Comparison of ENCODE assay signal across 30 mouse cellular contexts in genomic region chr8:13305884-13306283, GRCm38 (mm10). TPM values are rescaled to one million over a fixed set of nuclear protein-coding genes. Genes with fewer than 3 reads are reported as not detected.
DNase-seq lines count a peak whose midpoint lies in the region; TF ChIP-seq lines count a peak whose summit lies in the region.
"Had no signal": no experiment of that assay in that cellular context is flagged by ENCODE, and none has a peak within 500 bp of the region (broad histone marks: within the 10 kb centered on the region; RNA-seq: fewer than 3 reads in every experiment).

No protein-coding gene starts in this region.

- H3K4me1 ChIP-seq in liver, adult 2 months (ENCODE audit: control insufficient read depth, insufficient read depth, low read length): no peaks in the 10 kb centered on the region
- peaks cover 2% of the 10 kb centered on the region for H3K4me1 ChIP-seq in testis, adult 2 months (ENCODE audit: control insufficient read depth, insufficient read depth, low read length)
- H3K4me1 ChIP-seq: embryonic facial prominence, embryonic 13.5 days; forebrain, embryonic 10.5 days; heart, embryonic 12.5 days; limb, embryonic 13.5 days; neural tube, embryonic 12.5 days had no signal

- WGBS in liver, adult 2 months: 97% methylated on average over 4 of the region's 4 CpGs

- intact Hi-C loops in left cerebral cortex, postnatal 10 days (cut with DNase I): no loop called here

- H3K36me3 ChIP-seq in liver, adult 2 months (ENCODE audit: control insufficient read depth, insufficient read depth, low read length): no peaks in the 10 kb centered on the region; the same call in 1 of the 2 replicates
- H3K36me3 ChIP-seq in testis, adult 2 months (ENCODE audit: control insufficient read depth, insufficient read depth, low read length): no peaks in the 10 kb centered on the region; the same call in 1 of the 2 replicates

- peak; percentile 4; the same call in 1 of the 2 replicates for TF ChIP-seq CTCF in liver, adult 2 months (IDR thresholded peaks at IDR 0.05; ENCODE audit: low read depth, low read length)
- peak; percentile 25; the same call in 1 of the 2 replicates for TF ChIP-seq CTCF in testis, adult 2 months (IDR thresholded peaks at IDR 0.05; ENCODE audit: control insufficient read depth, insufficient read depth, insufficient replicate concordance, low read depth, low read length)

- no peak overlapping the region for H3K9ac ChIP-seq in liver, adult 2 months (ENCODE audit: low read depth, low read length)
- H3K9ac ChIP-seq: embryonic facial prominence, embryonic 13.5 days; forebrain, postnatal 0 days; heart, embryonic 12.5 days; hindbrain, embryonic 14.5 days; limb, embryonic 13.5 days; neural tube, embryonic 12.5 days had no signal

- H3K27ac ChIP-seq in liver, adult 2 months (replicated peaks; ENCODE audit: insufficient read depth, low read depth, low read length): no peak overlapping the region
- no peak overlapping the region for H3K27ac ChIP-seq in testis, adult 2 months (ENCODE audit: control insufficient read depth, insufficient read depth, low read depth, low read length)
- H3K27ac ChIP-seq: embryonic facial prominence, embryonic 13.5 days; forebrain, embryonic 10.5 days; heart, adult 2 months; hindbrain, embryonic 14.5 days; limb, embryonic 13.5 days; neural tube, embryonic 12.5 days had no signal

- H3K4me3 ChIP-seq in liver, adult 2 months (ENCODE audit: insufficient read depth, low read depth, low read length): no peak overlapping the region
- H3K4me3 ChIP-seq in testis, adult 2 months (ENCODE audit: control insufficient read depth, low read depth, low read length): no peak overlapping the region
- H3K4me3 ChIP-seq: embryonic facial prominence, embryonic 13.5 days; forebrain, embryonic 10.5 days; heart, adult 2 months; heart, embryonic 12.5 days; limb, embryonic 13.5 days; myocyte; neural tube, embryonic 12.5 days had no signal

- DNase-seq in liver, adult 2 months (ENCODE audit: extremely low read depth, low read depth, low spot score): no peak
- DNase-seq in liver (no peak), R1 (ENCODE audit: low read depth, low spot score) (peak; percentile 76)
- DNase-seq in testis, postnatal 14 days (ENCODE audit: low spot score): no peak
- DNase-seq in kidney, postnatal 36 days: no peak
- no peak for DNase-seq in left cerebral cortex, postnatal 10 days (ENCODE audit: extremely low spot score in 1 of 2, low spot score in 2 of 2)
- DNase-seq: adrenal gland, adult 8-10 months; B cell, adult 2 months; cerebellum, adult 11 months; cerebellum, adult 9-11 months; forebrain, postnatal 0 days; heart, adult 2 months; heart, postnatal 4 days; kidney, adult 2 months; kidney, postnatal 4 days; lung, adult 2 months; lung, postnatal 14 days; midbrain, embryonic 14.5 days; spleen, adult 18-20 months; thymus, postnatal 4 days had no signal

- TF ChIP-seq POLR2A in liver, adult 2 months (IDR thresholded peaks at IDR 0.05; ENCODE audit: extremely low read depth, insufficient read depth, low read length): no peak
- TF ChIP-seq POLR2A in testis, adult 2 months (IDR thresholded peaks at IDR 0.05; ENCODE audit: control insufficient read depth, low read depth, low read length): no peak

- H3K27me3 ChIP-seq in liver, adult 2 months (ENCODE audit: control insufficient read depth, insufficient read depth, low read length): no peaks in the 10 kb centered on the region
- H3K27me3 ChIP-seq in testis, adult 2 months (ENCODE audit: control insufficient read depth, insufficient read depth, low read length): no peaks in the 10 kb centered on the region
- H3K27me3 ChIP-seq: embryonic facial prominence, embryonic 13.5 days; heart, embryonic 12.5 days; limb, embryonic 13.5 days; neural tube, embryonic 12.5 days had no signal

- no peaks in the 10 kb centered on the region for H3K79me2 ChIP-seq in liver, adult 2 months (ENCODE audit: control insufficient read depth, insufficient read depth, low read length)

RNA-seq across cellular contexts. Expression of gene Tmco3, which starts 17.9 kb away (rescaled TPM):
- 5.1 and 5.5 TPM in 2 replicates for total RNA-seq in liver, adult 2 months (2014; rRNA removed)
- polyA plus RNA-seq in liver, adult 2 months (2012; rRNA removed): 7.0 and 9.0 TPM in 2 replicates
- 11.5 and 14.2 TPM in 2 replicates for polyA plus RNA-seq in testis, adult 2 months (2012; rRNA removed)
- 10 to 100 TPM; 43.2 to 45.2 TPM for total RNA-seq in left cerebral cortex, postnatal 10 days (2021)

RNA-seq across cellular contexts. Expression of gene Dcun1d2, which starts 18.0 kb away (rescaled TPM):
- total RNA-seq in liver, adult 2 months (2014; rRNA removed): 10.6 and 10.7 TPM in 2 replicates
- polyA plus RNA-seq in liver, adult 2 months (2012; rRNA removed): 11.0 and 13.1 TPM in 2 replicates
- polyA plus RNA-seq in testis, adult 2 months (2012; rRNA removed): 5.4 and 5.6 TPM in 2 replicates
- 10 to 100 TPM; 24.7 to 26.9 TPM for total RNA-seq in left cerebral cortex, postnatal 10 days (2021)

RNA-seq across cellular contexts. Expression of gene Tfdp1, which starts 32.7 kb away (rescaled TPM):
- total RNA-seq in liver, adult 2 months (2014; rRNA removed): 12.8 and 13.2 TPM in 2 replicates
- polyA plus RNA-seq in liver, adult 2 months (2012; rRNA removed): 12.9 TPM in 2 replicates
- polyA plus RNA-seq in testis, adult 2 months (2012; rRNA removed): 42.0 and 44.9 TPM in 2 replicates
- total RNA-seq in left cerebral cortex, postnatal 10 days (2021): 10 to 100 TPM; 63.1 to 65.1 TPM

RNA-seq across cellular contexts. Expression of gene Adprhl1, which starts 51.9 kb away (rescaled TPM):
- 0.74 TPM in 1 of 2 replicates, not detected in the other for total RNA-seq in liver, adult 2 months (2014; rRNA removed)
- polyA plus RNA-seq in liver, adult 2 months (2012; rRNA removed): not detected in 2 replicates
- polyA plus RNA-seq in testis, adult 2 months (2012; rRNA removed): 0.06 TPM in 1 of 2 replicates, not detected in the other
- 1 to 10 TPM; 1.3 to 1.9 TPM for total RNA-seq in left cerebral cortex, postnatal 10 days (2021)
- total RNA-seq: common myeloid progenitor, adult 5-6 weeks had no signal
- polyA plus RNA-seq: embryonic facial prominence, embryonic 13.5 days; forebrain, embryonic 10.5 days; forebrain, postnatal 0 days; hindbrain, embryonic 14.5 days; inflammation-experienced regulatory T-cells, adult 6 months; midbrain, embryonic 14.5 days had no signal
